Mouse (Mus musculus): Measurements from ENCODE around the gene Eppin. TPM values are rescaled to one million over a fixed set of nuclear protein-coding genes. Genes with fewer than 3 reads are reported as not detected.
A peak's percentile ranks its signal among the peaks of the same experiment; 100 is the strongest.

The Eppin gene
- polyA plus RNA-seq, 1 experiment from 2014 or later: not detected

DNA sequence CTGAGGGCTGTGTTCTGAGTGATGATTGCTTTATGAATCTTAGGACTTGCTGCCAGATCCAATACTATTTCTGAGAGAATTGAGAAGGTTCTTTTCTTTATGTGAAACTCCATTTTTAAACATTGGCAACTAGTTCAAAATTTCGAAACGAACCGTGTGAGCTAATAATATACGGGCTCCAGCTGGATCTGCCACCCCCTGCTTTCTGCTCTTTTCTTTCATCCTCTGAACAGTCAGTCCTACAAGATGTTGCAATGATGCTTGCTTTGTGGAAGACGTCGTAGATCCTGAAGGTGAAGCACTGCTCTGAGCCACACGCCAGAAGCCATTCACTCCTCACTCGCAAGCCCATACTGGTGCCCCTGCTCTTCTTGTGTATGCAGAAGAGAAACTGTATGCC lies 35.0 kb downstream of the Eppin start:
- WGBS: 79% methylated on average over 8 of the region's 8 CpGs
- no peak overlapping the region for H3K27ac ChIP-seq (replicated peaks; ENCODE audit: low read depth, low read length)
- H3K4me1 ChIP-seq (ENCODE audit: control insufficient read depth, insufficient read depth, low read length): peaks cover 4% of the 10 kb centered on the region; the same call in 1 of the 2 replicates
- H3K36me3 ChIP-seq (replicated peaks; ENCODE audit: control insufficient read depth, insufficient read depth, low read depth, low read length): no peaks in the 10 kb centered on the region
- no peak overlapping the region for H3K9ac ChIP-seq (replicated peaks; ENCODE audit: low read length)
- no peak overlapping the region for H3K4me2 ChIP-seq (ENCODE audit: low read depth, low read length)
- ATAC-seq (replicated peaks; ENCODE audit: insufficient number of reproducible peaks, low FRiP score, low TSS enrichment, low read depth): no peak
- no peaks in the 10 kb centered on the region for H3K27me3 ChIP-seq (ENCODE audit: control insufficient read depth, insufficient read depth, low read length)
- DNase-seq (ENCODE audit: low spot score): no peak
- H3K4me3 ChIP-seq (ENCODE audit: low read depth, low read length): no peak overlapping the region
- H3K9me3 ChIP-seq (replicated peaks; ENCODE audit: control insufficient read depth, low read length): no peaks in the 10 kb centered on the region

DNA sequence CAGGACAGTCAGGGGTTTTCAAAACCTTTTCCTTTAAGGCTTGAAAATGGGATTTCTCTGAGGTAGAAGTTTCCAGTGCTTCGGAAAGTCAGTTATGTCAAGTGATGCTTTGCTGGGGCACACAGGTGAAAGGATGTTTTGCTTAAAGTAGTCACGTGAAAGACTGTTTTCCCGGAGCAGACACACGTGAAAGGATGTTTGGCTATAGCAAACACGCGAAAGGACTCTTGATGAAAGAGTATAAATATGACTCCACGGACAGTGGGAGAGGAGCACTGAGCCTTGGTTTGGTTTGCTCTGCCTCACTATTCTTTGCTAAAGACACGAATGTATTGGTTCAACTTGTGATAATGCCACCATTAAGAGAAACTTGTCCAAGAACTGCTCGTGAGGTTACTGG lies 41.9 kb downstream of the Eppin start:
- ATAC-seq (replicated peaks; ENCODE audit: insufficient number of reproducible peaks, low FRiP score, low TSS enrichment, low read depth): no peak
- WGBS: 85% methylated on average over 9 of the region's 9 CpGs
- no peaks in the 10 kb centered on the region for H3K36me3 ChIP-seq (replicated peaks; ENCODE audit: control insufficient read depth, insufficient read depth, low read depth, low read length)
- no peaks in the 10 kb centered on the region for H3K9me3 ChIP-seq (replicated peaks; ENCODE audit: control insufficient read depth, low read length)
- no peaks in the 10 kb centered on the region for H3K27me3 ChIP-seq (ENCODE audit: control insufficient read depth, insufficient read depth, low read length)
- peaks cover 2% of the 10 kb centered on the region; the same call in 1 of the 2 replicates for H3K4me1 ChIP-seq (ENCODE audit: control insufficient read depth, insufficient read depth, low read length)
- H3K9ac ChIP-seq (replicated peaks; ENCODE audit: low read length): no peak overlapping the region
- no peak overlapping the region for H3K4me3 ChIP-seq (ENCODE audit: low read depth, low read length)
- DNase-seq (ENCODE audit: low spot score): no peak
- H3K4me2 ChIP-seq (ENCODE audit: low read depth, low read length): no peak overlapping the region
- no peak overlapping the region for H3K27ac ChIP-seq (replicated peaks; ENCODE audit: low read depth, low read length)

DNA sequence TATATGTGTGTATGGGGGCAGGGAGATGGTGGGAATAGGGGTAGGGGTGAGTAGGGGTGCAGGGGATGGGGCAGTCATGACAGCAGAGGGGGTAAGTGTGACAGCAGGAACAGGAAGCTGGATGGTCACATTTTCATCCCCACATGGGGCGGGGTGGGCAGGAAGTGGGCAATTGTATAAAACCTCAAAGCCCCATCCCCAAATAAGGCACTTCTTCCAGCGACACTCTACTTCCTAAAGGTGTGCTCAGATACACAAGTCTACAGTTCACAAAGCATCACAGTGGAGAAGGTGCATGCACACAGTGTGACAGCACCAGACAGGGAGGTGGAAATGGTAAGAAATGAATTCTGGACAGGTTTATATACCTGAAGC lies 42.5 kb downstream of the Eppin start:
- H3K4me3 ChIP-seq (ENCODE audit: low read depth, low read length): no peak overlapping the region
- 62% methylated on average over 2 of the region's 2 CpGs for WGBS
- no peaks in the 10 kb centered on the region for H3K9me3 ChIP-seq (replicated peaks; ENCODE audit: control insufficient read depth, low read length)
- H3K27ac ChIP-seq (replicated peaks; ENCODE audit: low read depth, low read length): no peak overlapping the region
- H3K4me2 ChIP-seq (ENCODE audit: low read depth, low read length): no peak overlapping the region
- peaks cover 2% of the 10 kb centered on the region; the same call in 1 of the 2 replicates for H3K4me1 ChIP-seq (ENCODE audit: control insufficient read depth, insufficient read depth, low read length)
- H3K36me3 ChIP-seq (replicated peaks; ENCODE audit: control insufficient read depth, insufficient read depth, low read depth, low read length): no peaks in the 10 kb centered on the region
- ATAC-seq (replicated peaks; ENCODE audit: insufficient number of reproducible peaks, low FRiP score, low TSS enrichment, low read depth) (no peak), DNase-seq (ENCODE audit: low spot score) (no peak)
- H3K9ac ChIP-seq (replicated peaks; ENCODE audit: low read length): no peak overlapping the region; the same call in 1 of the 2 replicates
- H3K27me3 ChIP-seq (ENCODE audit: control insufficient read depth, insufficient read depth, low read length): no peaks in the 10 kb centered on the region

- H3K27me3 ChIP-seq (ENCODE audit: control insufficient read depth, insufficient read depth, low read length): no peaks in the 10 kb centered on the region
- peak overlapping the region; percentile 19; the same call in 1 of the 2 replicates for H3K4me2 ChIP-seq (ENCODE audit: low read depth, low read length)
- no peak for DNase-seq (ENCODE audit: low spot score)
- WGBS: 17% methylated on average over 10 of the region's 10 CpGs
- H3K36me3 ChIP-seq (replicated peaks; ENCODE audit: control insufficient read depth, insufficient read depth, low read depth, low read length): no peaks in the 10 kb centered on the region
- peak overlapping the region; percentile 22 for H3K9ac ChIP-seq (replicated peaks; ENCODE audit: low read length)
- peaks cover 2% of the 10 kb centered on the region; the same call in 1 of the 2 replicates for H3K4me1 ChIP-seq (ENCODE audit: control insufficient read depth, insufficient read depth, low read length)
- no peak for ATAC-seq (replicated peaks; ENCODE audit: insufficient number of reproducible peaks, low FRiP score, low TSS enrichment, low read depth)
- no peak overlapping the region for H3K4me3 ChIP-seq (ENCODE audit: low read depth, low read length)
- no peaks in the 10 kb centered on the region for H3K9me3 ChIP-seq (replicated peaks; ENCODE audit: control insufficient read depth, low read length)
- H3K27ac ChIP-seq (replicated peaks; ENCODE audit: low read depth, low read length): no peak overlapping the region
These were observed 43.2 kb downstream of the Eppin start for GRCm38 (mm10) chr2:164549963-164550894.

DNA sequence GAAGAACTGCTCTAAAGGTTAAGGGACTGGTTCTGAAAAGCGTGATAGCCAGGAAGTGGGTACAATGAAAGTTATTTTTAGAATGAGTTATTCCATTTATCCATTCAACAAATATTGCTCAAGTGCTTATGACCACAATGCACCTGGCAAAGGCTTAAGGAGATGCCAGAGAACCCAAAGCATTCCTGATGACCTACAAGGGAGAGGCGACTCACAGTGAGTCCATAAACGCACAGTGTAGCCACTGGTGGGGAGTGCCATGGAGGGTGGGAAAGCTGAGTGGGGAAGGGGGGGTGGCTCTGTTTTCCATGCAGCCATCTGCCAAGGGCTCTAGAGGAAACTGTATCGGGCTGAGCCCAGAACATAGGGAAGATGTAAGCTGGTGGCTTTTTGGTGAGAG lies 44.1 kb downstream of the Eppin start:
- Histone ChIP-seq H3K4me1 (ENCODE audit: control insufficient read depth, insufficient read depth, low read length) (peaks cover 2% of the 10 kb centered on the region; the same call in 1 of the 2 replicates), H3K4me2 (ENCODE audit: low read depth, low read length) (no peak overlapping the region), H3K27me3 (ENCODE audit: control insufficient read depth, insufficient read depth, low read length) (no peaks in the 10 kb centered on the region), H3K9ac (replicated peaks; ENCODE audit: low read length) (no peak overlapping the region), H3K4me3 (ENCODE audit: low read depth, low read length) (no peak overlapping the region), H3K27ac (replicated peaks; ENCODE audit: low read depth, low read length) (no peak overlapping the region), H3K9me3 (replicated peaks; ENCODE audit: control insufficient read depth, low read length) (no peaks in the 10 kb centered on the region), H3K36me3 (replicated peaks; ENCODE audit: control insufficient read depth, insufficient read depth, low read depth, low read length) (no peaks in the 10 kb centered on the region)
- ATAC-seq (replicated peaks; ENCODE audit: insufficient number of reproducible peaks, low FRiP score, low TSS enrichment, low read depth) (no peak), DNase-seq (ENCODE audit: low spot score) (no peak)
- WGBS: 38% methylated on average over 4 of the region's 4 CpGs

DNA sequence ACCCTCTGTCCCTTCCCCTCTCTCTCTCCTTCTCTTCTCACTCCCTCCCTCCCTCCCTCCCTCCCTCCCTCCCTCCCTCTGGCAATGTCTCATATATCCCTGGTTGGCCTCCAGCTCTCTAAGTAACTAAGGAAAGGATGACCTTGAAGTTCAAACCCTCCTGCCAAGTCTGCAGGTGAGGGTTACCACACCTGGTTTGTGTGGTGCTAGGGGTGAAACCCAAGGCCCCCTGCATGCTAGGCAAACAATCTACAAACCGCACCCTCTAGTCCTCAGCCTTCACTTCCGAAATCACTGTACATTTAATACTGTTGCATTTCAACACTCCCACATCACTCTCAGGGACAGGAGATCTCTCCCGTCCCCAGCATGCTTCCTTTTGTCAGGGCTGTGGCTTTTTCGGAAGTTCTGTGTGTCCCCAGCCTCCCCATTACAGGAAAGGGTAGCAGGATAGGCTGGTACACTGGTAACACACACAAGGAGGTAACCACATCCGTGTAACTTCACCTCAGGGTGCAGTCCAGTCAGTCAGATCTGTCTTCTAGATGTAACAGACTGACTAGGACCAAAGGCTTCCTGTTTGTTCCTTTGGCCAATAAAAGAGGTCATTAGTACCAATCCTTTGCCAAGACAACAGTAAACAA lies 48.8 kb downstream of the Eppin start:
- no peaks in the 10 kb centered on the region for H3K27me3 ChIP-seq (ENCODE audit: control insufficient read depth, insufficient read depth, low read length)
- no peaks in the 10 kb centered on the region for H3K9me3 ChIP-seq (replicated peaks; ENCODE audit: control insufficient read depth, low read length)
- ATAC-seq (replicated peaks; ENCODE audit: insufficient number of reproducible peaks, low FRiP score, low TSS enrichment, low read depth) (no peak), DNase-seq (ENCODE audit: low spot score) (no peak)
- no peak overlapping the region for H3K9ac ChIP-seq (replicated peaks; ENCODE audit: low read length)
- WGBS: 41% methylated on average over 5 of the region's 5 CpGs
- no peak overlapping the region for H3K27ac ChIP-seq (replicated peaks; ENCODE audit: low read depth, low read length)
- no peaks in the 10 kb centered on the region for H3K36me3 ChIP-seq (replicated peaks; ENCODE audit: control insufficient read depth, insufficient read depth, low read depth, low read length)
- no peaks in the 10 kb centered on the region for H3K4me1 ChIP-seq (ENCODE audit: control insufficient read depth, insufficient read depth, low read length)
- H3K4me3 ChIP-seq (ENCODE audit: low read depth, low read length): no peak overlapping the region
- H3K4me2 ChIP-seq (ENCODE audit: low read depth, low read length): no peak overlapping the region

DNA sequence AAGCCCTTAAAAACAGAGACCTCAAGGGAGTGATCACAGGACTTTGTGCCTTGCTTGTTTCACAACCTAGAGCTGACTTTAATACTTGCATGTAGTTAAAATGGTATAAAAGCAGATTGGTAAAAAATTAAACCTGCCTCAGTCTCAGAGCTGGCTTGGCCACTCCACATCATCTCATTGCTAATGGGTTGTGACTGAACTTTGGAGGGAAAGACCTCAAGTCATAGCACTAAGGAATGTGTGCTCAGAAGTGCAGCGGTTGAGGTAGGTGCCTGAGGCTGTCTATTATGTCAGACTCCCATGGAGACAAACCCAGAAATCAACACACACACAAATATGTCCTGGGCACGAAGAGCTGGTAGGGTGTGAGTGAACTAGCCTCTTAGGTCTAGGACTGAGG lies 49.6 kb downstream of the Eppin start:
- no peak overlapping the region for H3K9ac ChIP-seq (replicated peaks; ENCODE audit: low read length)
- 62% methylated on average over 2 of the region's 2 CpGs for WGBS

DNA sequence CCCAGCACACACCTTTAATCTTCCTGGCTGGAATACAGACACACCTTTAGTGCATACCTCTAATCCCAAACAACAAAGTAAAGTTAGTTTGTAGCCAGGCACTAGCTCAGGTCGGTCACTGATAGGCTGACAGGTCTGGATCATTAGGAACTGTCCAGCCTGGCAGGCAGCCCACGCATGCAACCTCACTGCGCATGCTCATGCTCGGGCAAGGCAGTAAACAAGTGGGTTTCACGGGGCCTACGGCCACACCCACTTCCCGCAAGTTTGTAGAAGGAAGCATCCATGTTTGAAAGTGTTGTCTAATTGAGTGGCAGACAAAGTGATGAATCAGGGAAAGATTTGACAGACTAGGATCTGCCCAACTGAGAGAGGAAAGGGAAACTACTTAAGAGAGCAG lies 50.8 kb downstream of the Eppin start:
- H3K9ac ChIP-seq (replicated peaks; ENCODE audit: low read length): no peak overlapping the region
- no peak overlapping the region for H3K27ac ChIP-seq (replicated peaks; ENCODE audit: low read depth, low read length)
- no peak overlapping the region for H3K4me3 ChIP-seq (ENCODE audit: low read depth, low read length)
- ATAC-seq (replicated peaks; ENCODE audit: insufficient number of reproducible peaks, low FRiP score, low TSS enrichment, low read depth) (no peak), DNase-seq (ENCODE audit: low spot score) (no peak)
- H3K9me3 ChIP-seq (replicated peaks; ENCODE audit: control insufficient read depth, low read length): no peaks in the 10 kb centered on the region
- no peak overlapping the region for H3K4me2 ChIP-seq (ENCODE audit: low read depth, low read length)
- no peaks in the 10 kb centered on the region for H3K36me3 ChIP-seq (replicated peaks; ENCODE audit: control insufficient read depth, insufficient read depth, low read depth, low read length)
- no peaks in the 10 kb centered on the region for H3K4me1 ChIP-seq (ENCODE audit: control insufficient read depth, insufficient read depth, low read length)
- no peaks in the 10 kb centered on the region for H3K27me3 ChIP-seq (ENCODE audit: control insufficient read depth, insufficient read depth, low read length)
- whole genome bisulfite sequencing: 86% methylated on average over 7 of the region's 7 CpGs

More for the DNA sequence above, 49.6 kb downstream of the Eppin start:
- no peaks in the 10 kb centered on the region for H3K9me3 ChIP-seq (replicated peaks; ENCODE audit: control insufficient read depth, low read length)
- H3K4me3 ChIP-seq (ENCODE audit: low read depth, low read length): no peak overlapping the region
- 0 out of 2 replicates have a peak, but pooled peaks have one; percentile 39 for ATAC-seq (replicated peaks; ENCODE audit: insufficient number of reproducible peaks, low FRiP score, low TSS enrichment, low read depth)
- H3K27ac ChIP-seq (replicated peaks; ENCODE audit: low read depth, low read length): no peak overlapping the region
- no peak overlapping the region for H3K4me2 ChIP-seq (ENCODE audit: low read depth, low read length)
- H3K4me1 ChIP-seq (ENCODE audit: control insufficient read depth, insufficient read depth, low read length): no peaks in the 10 kb centered on the region
- no peaks in the 10 kb centered on the region for H3K36me3 ChIP-seq (replicated peaks; ENCODE audit: control insufficient read depth, insufficient read depth, low read depth, low read length)
- H3K27me3 ChIP-seq (ENCODE audit: control insufficient read depth, insufficient read depth, low read length): no peaks in the 10 kb centered on the region
- DNase-seq (ENCODE audit: low spot score): no peak

All from embryonic facial prominence, embryonic 11.5 days (tissue).